Mouse (Mus musculus): ENCODE measurements around the gene Rbp3. TPM values are rescaled to one million over a fixed set of nuclear protein-coding genes. Genes with fewer than 3 reads are reported as not detected.

Gene Rbp3
- polyA plus RNA-seq (2017; shearing (Covaris generic)) = not detected

DNA sequence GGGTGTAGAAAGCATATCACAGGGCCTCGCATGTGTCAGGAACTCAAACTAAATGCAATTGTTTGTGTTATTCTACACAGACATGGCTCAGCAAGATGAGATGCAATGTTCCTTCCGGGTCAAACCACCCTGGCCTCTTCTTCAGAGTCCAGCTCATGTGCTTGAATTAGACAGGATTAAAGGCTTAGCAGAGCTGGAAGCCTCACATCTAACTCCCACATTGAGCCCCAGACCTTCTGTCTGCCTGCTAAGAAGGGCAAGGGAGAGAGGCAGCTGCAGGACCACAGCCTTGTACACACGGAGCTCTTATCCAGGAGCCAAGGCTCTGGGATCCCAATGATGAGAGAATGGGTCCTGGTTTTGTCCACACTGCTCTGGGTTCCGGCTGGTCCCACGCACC, at the start of gene Rbp3:
Gene Rbp3, plus strand, starts transcription at position 243 of the 400 bp plus-strand sequence.

DNA sequence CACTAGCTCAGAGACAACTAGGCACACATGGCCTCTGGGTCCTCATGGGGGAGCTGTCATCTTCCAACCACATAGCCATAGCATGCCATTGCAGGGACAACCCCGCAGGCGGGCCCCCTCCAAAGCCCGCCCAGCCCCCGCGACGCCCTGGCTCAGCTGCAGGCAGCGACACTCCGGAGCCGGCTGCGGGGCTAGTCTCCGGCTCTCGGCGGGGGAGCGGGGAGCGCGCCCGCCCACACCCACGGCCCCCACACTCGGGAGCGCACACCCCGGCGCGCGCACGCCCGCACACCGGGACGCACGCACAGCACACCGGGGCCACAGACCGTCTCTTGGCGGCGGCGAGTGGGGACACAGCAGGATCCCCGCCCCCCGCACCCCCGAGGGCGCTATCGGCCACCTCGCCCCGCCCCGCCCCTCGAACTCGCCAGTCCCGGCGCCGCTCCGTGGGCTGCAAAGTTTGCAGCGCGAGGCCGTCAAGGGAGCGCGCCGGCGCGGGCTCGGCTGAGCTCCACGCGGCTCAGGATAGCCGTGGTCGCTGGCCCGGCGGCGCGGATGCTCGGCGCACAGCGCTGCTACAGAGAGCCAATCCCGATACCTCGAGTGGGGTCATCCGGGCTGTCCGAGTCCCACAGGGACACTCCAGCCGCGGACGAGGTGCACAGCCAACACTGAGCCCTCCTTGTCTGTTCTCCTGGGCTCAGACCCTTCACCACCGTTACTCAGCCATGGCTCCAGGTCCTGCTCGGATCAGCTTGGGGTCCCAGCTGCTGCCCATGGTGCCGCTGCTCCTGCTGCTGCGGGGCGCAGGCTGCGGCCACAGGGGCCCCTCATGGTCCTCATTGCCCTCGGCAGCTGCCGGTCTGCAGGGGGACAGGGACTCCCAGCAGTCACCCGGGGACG, 30.4 kb upstream of the Rbp3 start, which contains the start of gene Gdf10:
Gene Gdf10, plus strand, starts transcription at position 420 of the 903 bp plus-strand sequence.

DNA sequence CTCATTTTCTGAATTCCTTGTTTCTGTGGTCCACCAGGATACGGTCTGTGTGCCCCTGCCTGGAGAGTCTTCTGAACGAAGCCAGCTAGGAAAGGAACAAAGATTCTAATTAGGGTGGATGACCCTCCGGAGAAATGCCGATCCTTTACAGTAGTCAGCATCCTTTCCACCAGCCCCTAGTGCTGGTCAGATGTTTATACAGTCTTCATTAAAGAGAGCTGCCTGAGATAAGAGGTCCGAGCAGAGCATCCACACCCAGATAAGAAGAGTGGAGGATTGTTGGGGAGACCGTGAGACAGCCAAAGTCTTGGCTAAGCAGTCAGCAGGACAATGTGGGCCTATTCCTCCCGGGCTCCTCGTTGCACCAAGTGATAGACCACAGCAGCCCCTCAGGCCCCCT, 13.1 kb upstream of the Rbp3 start, which contains the start of gene Gdf2:
Gene Gdf2, plus strand, starts transcription at position 301 of the 400 bp plus-strand sequence.

DNA sequence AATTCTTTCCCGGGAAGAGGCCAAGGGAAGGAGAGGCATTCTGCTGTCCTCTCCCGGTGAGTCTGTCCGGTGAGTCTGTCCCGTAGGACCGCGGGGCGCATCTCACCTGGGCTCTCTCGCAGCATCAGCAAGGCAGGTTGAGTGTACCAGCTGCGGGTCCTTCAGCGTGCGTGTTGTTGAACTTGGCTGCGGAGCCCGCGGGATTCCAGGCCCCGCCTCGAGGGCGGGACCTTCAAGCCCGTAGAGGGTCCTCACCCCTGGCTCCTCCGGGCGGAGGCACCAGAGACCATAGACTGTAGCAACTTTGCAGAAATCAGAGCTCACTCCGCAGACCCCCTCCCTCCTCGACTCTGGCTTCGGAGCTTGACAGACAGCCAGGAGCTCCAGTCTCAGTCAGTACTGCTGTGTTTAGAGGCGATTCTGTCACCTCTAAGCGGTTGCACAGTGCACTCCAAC, 24.8 kb downstream of the Rbp3 start, which contains the start of gene Zfp488:
Gene Zfp488, minus strand, starts transcription at position 161 of the 456 bp plus-strand sequence.

Other genes with a start within 250 kb of the Rbp3 start
- under 1 TPM in 1 of 2 experiments, not detected in 1; 0.06 TPM for gene Gdf10, start 30.4 kb upstream of the Rbp3 start, polyA plus RNA-seq (2017; shearing (Covaris generic))
- gene Gdf2, start 13.0 kb upstream of the Rbp3 start, polyA plus RNA-seq (2017; shearing (Covaris generic)) = not detected
- gene Zfp488, start 24.8 kb downstream of the Rbp3 start, polyA plus RNA-seq (2017; shearing (Covaris generic)) = not detected
- under 1 TPM in 1 of 2 experiments, not detected in 1; 0.23 TPM for gene Gm30083, start 61.2 kb downstream of the Rbp3 start, polyA plus RNA-seq (2017; shearing (Covaris generic))
- gene Gm5460, start 62.8 kb downstream of the Rbp3 start, polyA plus RNA-seq (2017; shearing (Covaris generic)) = under 1 TPM in 1 of 2 experiments, not detected in 1; 0.17 TPM
- not detected for gene Antxrl, start 98.7 kb downstream of the Rbp3 start, polyA plus RNA-seq (2017; shearing (Covaris generic))
- under 1 TPM in 1 of 2 experiments, not detected in 1; 0.09 TPM for gene Anxa8, start 132.0 kb downstream of the Rbp3 start, polyA plus RNA-seq (2017; shearing (Covaris generic))
- gene A630023A22Rik, start 148.8 kb downstream of the Rbp3 start, polyA plus RNA-seq (2017; shearing (Covaris generic)) = not detected
- gene Npy4r, start 198.5 kb downstream of the Rbp3 start, polyA plus RNA-seq (2017; shearing (Covaris generic)) = not detected
- gene Gprin2, start 247.7 kb downstream of the Rbp3 start, polyA plus RNA-seq (2017; shearing (Covaris generic)) = under 1 TPM in 1 of 2 experiments, not detected in 1; 0.16 TPM

Data from activated CD4-positive, CD25-positive, alpha-beta regulatory T cell (primary cell).